ENCODE assay signal across 19 mouse cellular contexts in genomic region chr11:80821794-80822193, GRCm38 (mm10). TPM values are rescaled to one million over a fixed set of nuclear protein-coding genes. Genes with fewer than 3 reads are reported as not detected.
DNase-seq lines count a peak whose midpoint lies in the region; ATAC-seq and TF ChIP-seq lines count a peak whose summit lies in the region.
"Had no signal": no experiment of that assay in that cellular context is flagged by ENCODE, and none has a peak within 500 bp of the region (broad histone marks: within the 10 kb centered on the region; RNA-seq: fewer than 3 reads in every experiment).

No protein-coding gene starts in this region.

- DNase-seq in heart, embryonic 10.5 days (ENCODE audit: low spot score), result no peak
- peak; percentile 26 for DNase-seq in lung, embryonic 14.5 days
- no peak for DNase-seq in lung, adult 18-20 months
- DNase-seq in R1 (ENCODE audit: low read depth, low spot score), result peak; percentile 84
- DNase-seq in liver, embryonic 14.5 days (ENCODE audit: low read depth in 3 of 3, low spot score in 3 of 3), result no peak
- DNase-seq in left cerebral cortex, postnatal 25 days (ENCODE audit: low spot score in 2 of 2), result no peak
- DNase-seq: thymus, postnatal 25 days had no signal

- peak; percentile 58 for TF ChIP-seq CTCF in lung, embryonic 14.5 days (IDR thresholded peaks at IDR 0.05; ENCODE audit: low read depth)
- peak; percentile 39; the same call in 1 of the 2 replicates for TF ChIP-seq CTCF in liver, embryonic 14.5 days (IDR thresholded peaks at IDR 0.05; ENCODE audit: low read depth)

- 75% methylated on average over 9 of the region's 9 CpGs for whole genome bisulfite sequencing in heart, embryonic 12.5 days
- 71% methylated on average over 9 of the region's 9 CpGs for WGBS in heart, embryonic 10.5 days
- 77% methylated on average over 9 of the region's 9 CpGs for WGBS in lung, embryonic 14.5 days
- 54% methylated on average over 9 of the region's 9 CpGs for WGBS in liver, embryonic 14.5 days (ENCODE audit: insufficient replicate concordance)

- H3K4me2 ChIP-seq in heart, embryonic 12.5 days, result 0 out of 2 replicates have a peak overlapping the region, but pooled peaks have one; percentile 8
- no peak overlapping the region for H3K4me2 ChIP-seq in lung, embryonic 14.5 days
- H3K4me2 ChIP-seq in liver, embryonic 14.5 days (ENCODE audit: low read depth), result no peak overlapping the region
- H3K4me2 ChIP-seq: embryonic facial prominence, embryonic 13.5 days; neural tube, embryonic 12.5 days had no signal

- no peak for ATAC-seq in heart, embryonic 12.5 days (ENCODE audit: insufficient number of reproducible peaks, low FRiP score)
- ATAC-seq in lung, embryonic 14.5 days (ENCODE audit: insufficient read depth), result no peak
- 0 out of 2 replicates have a peak, but pooled peaks have one; percentile 22 for ATAC-seq in liver, embryonic 14.5 days (ENCODE audit: insufficient read depth)
- ATAC-seq in frontal cortex, adult (ENCODE audit: low TSS enrichment), result no peak
- ATAC-seq: activated CD4-positive, CD25-positive, alpha-beta regulatory T cell, adult 4 months; inflammation-experienced regulatory T-cells, adult 6 months had no signal

- H3K36me3 ChIP-seq in heart, embryonic 12.5 days, result peaks cover 28% of the 10 kb centered on the region
- H3K36me3 ChIP-seq in heart, embryonic 10.5 days, result peaks cover 31% of the 10 kb centered on the region
- peaks cover 49% of the 10 kb centered on the region for H3K36me3 ChIP-seq in lung, embryonic 14.5 days (ENCODE audit: insufficient read depth)
- no peaks in the 10 kb centered on the region for H3K36me3 ChIP-seq in liver, embryonic 14.5 days (replicated peaks; ENCODE audit: control insufficient read depth, insufficient read depth, low read depth)

- H3K4me3 ChIP-seq in heart, embryonic 12.5 days, result no peak overlapping the region
- no peak overlapping the region for H3K4me3 ChIP-seq in heart, embryonic 10.5 days
- no peak overlapping the region for H3K4me3 ChIP-seq in lung, embryonic 14.5 days (ENCODE audit: low read depth, low read length)
- no peak overlapping the region for H3K4me3 ChIP-seq in liver, embryonic 14.5 days (ENCODE audit: insufficient read depth in 1 of 2, low read depth in 2 of 2, low read length in 2 of 2)
- H3K4me3 ChIP-seq: embryonic facial prominence, embryonic 13.5 days; megakaryocyte, embryonic 14.5 days; neural tube, embryonic 12.5 days had no signal

- no peaks in the 10 kb centered on the region for H3K27me3 ChIP-seq in heart, embryonic 12.5 days (replicated peaks)
- H3K27me3 ChIP-seq in heart, embryonic 10.5 days (ENCODE audit: insufficient read depth, poor library complexity, severe bottlenecking), result no peaks in the 10 kb centered on the region
- H3K27me3 ChIP-seq in lung, embryonic 14.5 days (ENCODE audit: insufficient read depth, low read length), result no peaks in the 10 kb centered on the region
- H3K27me3 ChIP-seq in liver, embryonic 14.5 days (ENCODE audit: control insufficient read depth, insufficient read depth, low read length), result no peaks in the 10 kb centered on the region
- H3K27me3 ChIP-seq: embryonic facial prominence, embryonic 13.5 days; neural tube, embryonic 12.5 days had no signal

- H3K9ac ChIP-seq in heart, embryonic 12.5 days, result no peak overlapping the region
- no peak overlapping the region for H3K9ac ChIP-seq in lung, embryonic 14.5 days
- H3K9ac ChIP-seq in liver, embryonic 14.5 days (replicated peaks), result no peak overlapping the region
- H3K9ac ChIP-seq: embryonic facial prominence, embryonic 13.5 days; neural tube, embryonic 12.5 days had no signal

- peaks cover 37% of the 10 kb centered on the region for H3K4me1 ChIP-seq in heart, embryonic 12.5 days (replicated peaks)
- H3K4me1 ChIP-seq in heart, embryonic 10.5 days, result peaks cover 45% of the 10 kb centered on the region
- H3K4me1 ChIP-seq in lung, embryonic 14.5 days (ENCODE audit: insufficient read depth), result peaks cover 3% of the 10 kb centered on the region; the same call in 1 of the 2 replicates
- peaks cover 0 to 7% of the 10 kb centered on the region in 2 experiments; a peak in 2 of 4 replicates for H3K4me1 ChIP-seq in liver, embryonic 14.5 days (replicated peaks; ENCODE audit: control insufficient read depth in 2 of 2, insufficient read depth in 2 of 2, low read length in 1 of 2)
- H3K4me1 ChIP-seq: neural tube, embryonic 12.5 days had no signal

- intact Hi-C loops in left cerebral cortex, postnatal 25 days (cut with DNase I), result loop anchor here (5.0 to 10.0 kb wide), 3 partner anchors 553 to 791 kb away; no protein-coding TSS in a partner anchor

- H3K9me3 ChIP-seq in heart, embryonic 12.5 days (replicated peaks), result no peaks in the 10 kb centered on the region
- H3K9me3 ChIP-seq in heart, embryonic 10.5 days, result no peaks in the 10 kb centered on the region
- no peaks in the 10 kb centered on the region for H3K9me3 ChIP-seq in lung, embryonic 14.5 days (ENCODE audit: low read depth, low read length)
- H3K9me3 ChIP-seq in liver, embryonic 14.5 days (ENCODE audit: control insufficient read depth, low read length), result no peaks in the 10 kb centered on the region
- H3K9me3 ChIP-seq: embryonic facial prominence, embryonic 13.5 days; megakaryocyte, embryonic 14.5 days; neural tube, embryonic 12.5 days had no signal

- no peak for TF ChIP-seq EP300 in liver, embryonic 14.5 days (IDR thresholded peaks at IDR 0.05; ENCODE audit: low read depth)

- 0 out of 2 replicates have a peak overlapping the region, but pooled peaks have one; percentile 38 for H3K27ac ChIP-seq in heart, embryonic 12.5 days (ENCODE audit: poor library complexity, severe bottlenecking)
- no peak overlapping the region for H3K27ac ChIP-seq in heart, embryonic 10.5 days
- 0 out of 2 replicates have a peak overlapping the region, but pooled peaks have one; percentile 44 for H3K27ac ChIP-seq in lung, embryonic 14.5 days (ENCODE audit: low read depth)
- H3K27ac ChIP-seq in liver, embryonic 14.5 days, result no peak overlapping the region
- H3K27ac ChIP-seq: embryonic facial prominence, embryonic 13.5 days; neural tube, embryonic 12.5 days had no signal

RNA-seq across cellular contexts. Expression of gene Tmem98, which starts 11.8 kb away (rescaled TPM):
- polyA plus RNA-seq in heart, embryonic 12.5 days (2016; fragmentation: Nextera tagmentation; extraction: Ambion mirVana), result 99.1 and 101 TPM in 2 replicates
- polyA plus RNA-seq in heart, embryonic 10.5 days (2016; fragmentation: Nextera tagmentation; extraction: Ambion mirVana), result 109 and 151 TPM in 2 replicates
- 127 and 132 TPM in 2 replicates for polyA plus RNA-seq in lung, embryonic 14.5 days (2014; fragmentation: Nextera tagmentation; extraction: Ambion mirVana)
- 5.3 and 5.5 TPM in 2 replicates for polyA plus RNA-seq in liver, embryonic 14.5 days (2012; rRNA removed)
- polyA plus RNA-seq in liver, embryonic 14.5 days (2014; fragmentation: Nextera tagmentation; extraction: Ambion mirVana), result 7.3 and 9.5 TPM in 2 replicates
- total RNA-seq in left cerebral cortex, postnatal 25 days (2021), result 1 to 10 TPM; 5.8 to 6.7 TPM
- polyA plus RNA-seq: activated CD4-positive, CD25-positive, alpha-beta regulatory T cell, adult 4 months had no signal

RNA-seq across cellular contexts. Expression of gene Spaca3, which starts 36.4 kb away (rescaled TPM):
- not detected in 2 replicates for polyA plus RNA-seq in heart, embryonic 12.5 days (2016; fragmentation: Nextera tagmentation; extraction: Ambion mirVana)
- polyA plus RNA-seq in heart, embryonic 10.5 days (2016; fragmentation: Nextera tagmentation; extraction: Ambion mirVana), result not detected in 2 replicates
- not detected in 2 replicates for polyA plus RNA-seq in lung, embryonic 14.5 days (2014; fragmentation: Nextera tagmentation; extraction: Ambion mirVana)
- not detected in 2 replicates for polyA plus RNA-seq in liver, embryonic 14.5 days (2012; rRNA removed)
- 0.11 TPM in 1 of 2 replicates, not detected in the other for polyA plus RNA-seq in liver, embryonic 14.5 days (2014; fragmentation: Nextera tagmentation; extraction: Ambion mirVana)
- not detected for total RNA-seq in left cerebral cortex, postnatal 25 days (2021)
- total RNA-seq: adrenal gland, postnatal 4 days; gastrocnemius, postnatal 4 days; hematopoietic stem cell, adult 5-6 weeks; left cerebral cortex, postnatal 36 days had no signal
- polyA plus RNA-seq: activated CD4-positive, CD25-positive, alpha-beta regulatory T cell, adult 4 months; embryonic facial prominence, embryonic 13.5 days; inflammation-experienced regulatory T-cells, adult 6 months; lung, adult 2 months; neural tube, embryonic 12.5 days had no signal

RNA-seq across cellular contexts. Expression of gene Myo1d, which starts 42.0 kb away (rescaled TPM):
- 11.3 and 13.3 TPM in 2 replicates for polyA plus RNA-seq in heart, embryonic 12.5 days (2016; fragmentation: Nextera tagmentation; extraction: Ambion mirVana)
- polyA plus RNA-seq in heart, embryonic 10.5 days (2016; fragmentation: Nextera tagmentation; extraction: Ambion mirVana), result 7.3 and 8.1 TPM in 2 replicates
- 16.1 and 17.2 TPM in 2 replicates for polyA plus RNA-seq in lung, embryonic 14.5 days (2014; fragmentation: Nextera tagmentation; extraction: Ambion mirVana)
- 3.3 TPM in 2 replicates for polyA plus RNA-seq in liver, embryonic 14.5 days (2012; rRNA removed)
- polyA plus RNA-seq in liver, embryonic 14.5 days (2014; fragmentation: Nextera tagmentation; extraction: Ambion mirVana), result 6.8 and 7.5 TPM in 2 replicates
- total RNA-seq in left cerebral cortex, postnatal 25 days (2021), result 1 to 10 TPM; 4.7 to 6.5 TPM

Comparison
In these comparisons a context has a peak if more than half of its experiments do, and no peak if none do; other contexts are left out.
1. H3K27ac ChIP-seq: peak in heart, embryonic 12.5 days (single experiment) and lung, embryonic 14.5 days (single experiment); none in heart, embryonic 10.5 days (single experiment) and liver, embryonic 14.5 days (single experiment).
2. DNase-seq: peak in lung, embryonic 14.5 days (single experiment) and R1 (single experiment); none in heart, embryonic 10.5 days (single experiment), lung, adult 18-20 months (0 of 2), liver, embryonic 14.5 days (0 of 3) and left cerebral cortex, postnatal 25 days (0 of 2).